Mouse (Mus musculus): Measurements from ENCODE around the gene Nek8. TPM values are rescaled to one million over a fixed set of nuclear protein-coding genes. Genes with fewer than 3 reads are reported as not detected.
A peak's percentile ranks its signal among the peaks of the same experiment; 100 is the strongest.

Gene Nek8
- polyA plus RNA-seq, 1 experiment, result 22.2 TPM

GRCm38 (mm10) chr11:78165761-78166109 lies 10.7 kb downstream of the Nek8 start:
- no peaks in the 10 kb centered on the region for H3K27me3 ChIP-seq (ENCODE audit: control insufficient read depth, insufficient read depth, low read length)
- H3K4me1 ChIP-seq (ENCODE audit: control insufficient read depth, insufficient read depth, low read length), result peaks cover 28% of the 10 kb centered on the region
- H3K36me3 ChIP-seq (ENCODE audit: control insufficient read depth, insufficient read depth, low read length), result no peaks in the 10 kb centered on the region
- peak overlapping the region; percentile 40 for H3K27ac ChIP-seq (ENCODE audit: control insufficient read depth, insufficient read depth, low read depth, low read length)
- peak overlapping the region; percentile 94 for H3K4me3 ChIP-seq (ENCODE audit: control insufficient read depth, low read depth, low read length)
- TF ChIP-seq POLR2A (IDR thresholded peaks at IDR 0.05; ENCODE audit: control insufficient read depth, low read depth, low read length) (no peak), CTCF (IDR thresholded peaks at IDR 0.05; ENCODE audit: control insufficient read depth, insufficient read depth, insufficient replicate concordance, low read depth, low read length) (no peak)

- Histone ChIP-seq H3K36me3 (ENCODE audit: control insufficient read depth, insufficient read depth, low read length) (no peaks in the 10 kb centered on the region), H3K4me1 (ENCODE audit: control insufficient read depth, insufficient read depth, low read length) (peaks cover 28% of the 10 kb centered on the region)
Observed at GRCm38 (mm10) chr11:78164924-78165760, 11.3 kb downstream of the Nek8 start, which contains the start of gene Traf4. Gene Traf4, minus strand, starts transcription at chr11:78165589.

GRCm38 (mm10) chr11:78164604-78164923 lies 11.9 kb downstream of the Nek8 start:
- H3K36me3 ChIP-seq (ENCODE audit: control insufficient read depth, insufficient read depth, low read length), result no peaks in the 10 kb centered on the region
- no peak overlapping the region for H3K27ac ChIP-seq (ENCODE audit: control insufficient read depth, insufficient read depth, low read depth, low read length)
- peaks cover 28% of the 10 kb centered on the region for H3K4me1 ChIP-seq (ENCODE audit: control insufficient read depth, insufficient read depth, low read length)
- H3K4me3 ChIP-seq (ENCODE audit: control insufficient read depth, low read depth, low read length), result peak overlapping the region; percentile 94
- H3K27me3 ChIP-seq (ENCODE audit: control insufficient read depth, insufficient read depth, low read length), result no peaks in the 10 kb centered on the region
- TF ChIP-seq POLR2A (IDR thresholded peaks at IDR 0.05; ENCODE audit: control insufficient read depth, low read depth, low read length), result no peak
- no peak for TF ChIP-seq CTCF (IDR thresholded peaks at IDR 0.05; ENCODE audit: control insufficient read depth, insufficient read depth, insufficient replicate concordance, low read depth, low read length)

More at GRCm38 (mm10) chr11:78164924-78165760, 11.3 kb downstream of the Nek8 start, which contains the start of gene Traf4:
- Histone ChIP-seq H3K4me3 (ENCODE audit: control insufficient read depth, low read depth, low read length) (peak within 1 kb of the TSS; percentile 94), H3K27ac (ENCODE audit: control insufficient read depth, insufficient read depth, low read depth, low read length) (peak within 1 kb of the TSS; percentile 63), H3K27me3 (ENCODE audit: control insufficient read depth, insufficient read depth, low read length) (no peaks in the 10 kb centered on the region)
- peak; percentile 14; the same call in 1 of the 2 replicates for TF ChIP-seq CTCF (IDR thresholded peaks at IDR 0.05; ENCODE audit: control insufficient read depth, insufficient read depth, insufficient replicate concordance, low read depth, low read length)
- peak; percentile 49; the same call in 1 of the 2 replicates for TF ChIP-seq POLR2A (IDR thresholded peaks at IDR 0.05; ENCODE audit: control insufficient read depth, low read depth, low read length)

GRCm38 (mm10) chr11:78163681-78164603 lies 12.5 kb downstream of the Nek8 start:
- Histone ChIP-seq H3K4me1 (ENCODE audit: control insufficient read depth, insufficient read depth, low read length) (peaks cover 24% of the 10 kb centered on the region), H3K27ac (ENCODE audit: control insufficient read depth, insufficient read depth, low read depth, low read length) (no peak overlapping the region), H3K27me3 (ENCODE audit: control insufficient read depth, insufficient read depth, low read length) (no peaks in the 10 kb centered on the region), H3K4me3 (ENCODE audit: control insufficient read depth, low read depth, low read length) (peak overlapping the region; percentile 94), H3K36me3 (ENCODE audit: control insufficient read depth, insufficient read depth, low read length) (no peaks in the 10 kb centered on the region)
- TF ChIP-seq CTCF (IDR thresholded peaks at IDR 0.05; ENCODE audit: control insufficient read depth, insufficient read depth, insufficient replicate concordance, low read depth, low read length) (no peak), POLR2A (IDR thresholded peaks at IDR 0.05; ENCODE audit: control insufficient read depth, low read depth, low read length) (no peak)

- TF ChIP-seq POLR2A (IDR thresholded peaks at IDR 0.05; ENCODE audit: control insufficient read depth, low read depth, low read length) (no peak), CTCF (IDR thresholded peaks at IDR 0.05; ENCODE audit: control insufficient read depth, insufficient read depth, insufficient replicate concordance, low read depth, low read length) (no peak)
- H3K27me3 ChIP-seq (ENCODE audit: control insufficient read depth, insufficient read depth, low read length), result no peaks in the 10 kb centered on the region
- H3K36me3 ChIP-seq (ENCODE audit: control insufficient read depth, insufficient read depth, low read length), result no peaks in the 10 kb centered on the region
- peaks cover 23% of the 10 kb centered on the region for H3K4me1 ChIP-seq (ENCODE audit: control insufficient read depth, insufficient read depth, low read length)
- H3K27ac ChIP-seq (ENCODE audit: control insufficient read depth, insufficient read depth, low read depth, low read length), result no peak overlapping the region
- no peak overlapping the region for H3K4me3 ChIP-seq (ENCODE audit: control insufficient read depth, low read depth, low read length)
Observed at GRCm38 (mm10) chr11:78163045-78163444, 13.4 kb downstream of the Nek8 start.

GRCm38 (mm10) chr11:78162504-78162903 lies 14.0 kb downstream of the Nek8 start:
- no peak overlapping the region for H3K27ac ChIP-seq (ENCODE audit: control insufficient read depth, insufficient read depth, low read depth, low read length)
- no peaks in the 10 kb centered on the region for H3K36me3 ChIP-seq (ENCODE audit: control insufficient read depth, insufficient read depth, low read length)
- H3K27me3 ChIP-seq (ENCODE audit: control insufficient read depth, insufficient read depth, low read length), result no peaks in the 10 kb centered on the region
- H3K4me1 ChIP-seq (ENCODE audit: control insufficient read depth, insufficient read depth, low read length), result peaks cover 23% of the 10 kb centered on the region
- H3K4me3 ChIP-seq (ENCODE audit: control insufficient read depth, low read depth, low read length), result no peak overlapping the region
- TF ChIP-seq POLR2A (IDR thresholded peaks at IDR 0.05; ENCODE audit: control insufficient read depth, low read depth, low read length) (no peak), CTCF (IDR thresholded peaks at IDR 0.05; ENCODE audit: control insufficient read depth, insufficient read depth, insufficient replicate concordance, low read depth, low read length) (no peak)

GRCm38 (mm10) chr11:78161968-78162367 lies 14.5 kb downstream of the Nek8 start:
- no peak overlapping the region for H3K4me3 ChIP-seq (ENCODE audit: control insufficient read depth, low read depth, low read length)

More at GRCm38 (mm10) chr11:78161968-78162367, 14.5 kb downstream of the Nek8 start:
- H3K4me1 ChIP-seq (ENCODE audit: control insufficient read depth, insufficient read depth, low read length), result peaks cover 23% of the 10 kb centered on the region
- H3K36me3 ChIP-seq (ENCODE audit: control insufficient read depth, insufficient read depth, low read length), result no peaks in the 10 kb centered on the region
- TF ChIP-seq POLR2A (IDR thresholded peaks at IDR 0.05; ENCODE audit: control insufficient read depth, low read depth, low read length) (no peak), CTCF (IDR thresholded peaks at IDR 0.05; ENCODE audit: control insufficient read depth, insufficient read depth, insufficient replicate concordance, low read depth, low read length) (no peak)
- H3K27me3 ChIP-seq (ENCODE audit: control insufficient read depth, insufficient read depth, low read length), result no peaks in the 10 kb centered on the region
- no peak overlapping the region for H3K27ac ChIP-seq (ENCODE audit: control insufficient read depth, insufficient read depth, low read depth, low read length)

Data from testis, adult 2 months (tissue).